Mouse (Mus musculus) ES-E14 (cell line): ENCODE results near the gene Mex3d. TPM values are rescaled to one million over a fixed set of nuclear protein-coding genes. Genes with fewer than 3 reads are reported as not detected.

Experiments used
- DNase-seq: peaks from one replicate; pipeline ENCODE4 v3.0.0-alpha.2; 2013; ENCODE audit warnings: low read depth, low spot score
- H3K27ac ChIP-seq: 2 replicates; pipeline ENCODE4 v1.5.1; 2012; ENCODE audit warnings: low read depth, mild to moderate bottlenecking, low read length, moderate library complexity, mixed read lengths; ENCODE audit not compliant: poor library complexity, insufficient read depth, severe bottlenecking
- H3K36me3 ChIP-seq: 2 replicates; pipeline ENCODE4 v1.6.1; 2012; ENCODE audit warnings: mild to moderate bottlenecking, low read length, moderate library complexity, mixed read lengths; ENCODE audit not compliant: control insufficient read depth, poor library complexity, insufficient read depth, severe bottlenecking
- H3K4me1 ChIP-seq, 2 experiments: fragments of 150-350 bp in 1 of 2; sonication (generic) in 1 of 2; 2 replicates each; pipeline ENCODE4 v1.6.1; 2012; ENCODE audit warnings: low read length in 2 of 2, mild to moderate bottlenecking in 1 of 2, mixed read lengths in 1 of 2; ENCODE audit not compliant: control insufficient read depth in 2 of 2, insufficient read depth in 2 of 2, poor library complexity in 1 of 2
- H3K4me3 ChIP-seq, 2 experiments: fragments of 150-350 bp in 1 of 2; sonication (generic) in 1 of 2; 2 replicates each; pipeline ENCODE4 v1.5.1; 2012; ENCODE audit warnings: low read length in 2 of 2, low read depth in 1 of 2, mild to moderate bottlenecking in 1 of 2, mixed read lengths in 1 of 2; ENCODE audit not compliant: insufficient read depth in 1 of 2, poor library complexity in 1 of 2, severe bottlenecking in 1 of 2
- H3K9ac ChIP-seq: 2 replicates; pipeline ENCODE4 v1.6.1; 2012; ENCODE audit warnings: low read depth, mild to moderate bottlenecking, low read length, mixed read lengths; ENCODE audit not compliant: poor library complexity, insufficient read depth, severe bottlenecking
- H3K9me3 ChIP-seq: fragments of 150-350 bp; sonication (generic); 2 replicates; pipeline ENCODE4 v1.6.1; 2012; ENCODE audit warnings: low read depth, mild to moderate bottlenecking, low read length; ENCODE audit not compliant: control insufficient read depth, insufficient read depth
- CHD2 ChIP-seq: IDR thresholded peaks from 2 replicates; pipeline ENCODE4 v1.6.1; 2014; ENCODE audit warnings: mild to moderate bottlenecking, low read depth, low read length, inconsistent platforms
- HCFC1 ChIP-seq: IDR thresholded peaks from 2 replicates; pipeline ENCODE4 v1.6.1; 2012; ENCODE audit warnings: low read length, inconsistent platforms, borderline replicate concordance; ENCODE audit not compliant: insufficient read depth
- MAFK ChIP-seq: IDR thresholded peaks from 2 replicates; pipeline ENCODE4 v1.6.1; 2014; ENCODE audit warnings: mild to moderate bottlenecking, low read depth, low read length, inconsistent platforms; ENCODE audit not compliant: insufficient read depth
- ZC3H11A ChIP-seq: IDR thresholded peaks from 2 replicates; pipeline ENCODE4 v1.6.1; 2012; ENCODE audit warnings: low read depth, mild to moderate bottlenecking, inconsistent platforms, low read length, borderline replicate concordance
- ZNF384 ChIP-seq: IDR thresholded peaks from 2 replicates; pipeline ENCODE4 v1.6.1; 2012; ENCODE audit warnings: low read depth, low read length, inconsistent platforms
- in situ Hi-C, 2 experiments: fragments of 600-800 bp; cut with MboI; formaldehyde crosslinking; loops; one replicate each; pipeline ENCODE4 v1.15.1; 2025; ENCODE audit warnings: low sequenced_read_pairs in 2 of 2, inconsistent platforms in 1 of 2; ENCODE audit not compliant: unreplicated experiment in 2 of 2
- total RNA-seq: library from RNA; depleted of rRNA; stranded (reverse); fragments of 300-350 nt; gene quantifications from 2 replicates; pipeline ENCODE4 v1.2.3, GENCODE M21; 2012; rRNA removed

Gene Mex3d
- total RNA-seq = 27.1 and 28.9 TPM in 2 replicates

- Histone ChIP-seq H3K36me3 (peaks cover 21% of the 10 kb centered on the region), H3K4me1 (peaks cover 5 to 31% of the 10 kb centered on the region in 2 experiments; a peak in 2 of 4 replicates), H3K9ac (peak within 1 kb of the TSS; percentile 89), H3K27ac (peak within 1 kb of the TSS; percentile 58), H3K9me3 (no peaks in the 10 kb centered on the region), H3K4me3 (peak within 1 kb of the TSS; percentile 79 to 83)
- DNase-seq = no peak
- TF ChIP-seq CHD2 (no peak), ZC3H11A (no peak), ZNF384 (no peak), MAFK (no peak), HCFC1 (no peak)
- in situ Hi-C loops = no loop called here
Measured at GRCm38 (mm10) chr10:80387522-80387959, at the start of gene Mex3d. Gene Mex3d (minus strand): TSS chr10:80387659.

DNA sequence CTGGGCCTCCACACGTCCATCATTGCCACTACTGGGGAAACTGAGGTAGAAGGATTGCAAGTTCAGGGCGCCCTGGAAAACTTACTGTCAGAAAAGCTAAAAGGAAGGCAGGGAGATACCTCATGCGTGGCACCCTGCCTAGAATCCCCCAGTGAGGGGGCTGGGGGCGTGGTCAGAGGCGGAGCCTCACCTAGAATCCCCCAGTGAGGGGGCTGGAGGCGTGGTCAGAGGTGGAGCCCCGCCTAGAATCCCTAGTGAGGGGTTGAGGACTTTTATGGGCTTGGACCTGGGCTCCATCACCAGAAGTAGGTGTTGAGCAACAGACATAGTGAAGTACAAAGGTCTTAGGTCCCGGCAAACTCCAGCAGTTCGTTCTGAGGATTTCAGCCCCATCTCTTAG lies 48.8 kb upstream of the Mex3d start:
- Histone ChIP-seq H3K9ac (no peak overlapping the region), H3K9me3 (no peaks in the 10 kb centered on the region), H3K4me3 (peak overlapping the region; percentile 4 to 43; a peak in 3 of 4 replicates), H3K27ac (no peak overlapping the region), H3K4me1 (peaks cover 0 to 11% of the 10 kb centered on the region in 2 experiments; a peak in 3 of 4 replicates), H3K36me3 (no peaks in the 10 kb centered on the region)
- no peak for TF ChIP-seq MAFK
- TF ChIP-seq HCFC1 = no peak
- no peak for TF ChIP-seq ZC3H11A
- TF ChIP-seq CHD2 = no peak
- no peak for TF ChIP-seq ZNF384
- DNase-seq = peak; percentile 78
- in situ Hi-C loops = no loop called here

GRCm38 (mm10) chr10:80435764-80436163 lies 48.3 kb upstream of the Mex3d start:
- Histone ChIP-seq H3K4me3 (no peak overlapping the region), H3K27ac (no peak overlapping the region), H3K9ac (no peak overlapping the region), H3K9me3 (no peaks in the 10 kb centered on the region), H3K4me1 (peaks cover 0 to 13% of the 10 kb centered on the region in 2 experiments; a peak in 3 of 4 replicates), H3K36me3 (no peaks in the 10 kb centered on the region)
- in situ Hi-C loops = no loop called here
- DNase-seq = no peak
- TF ChIP-seq MAFK (no peak), HCFC1 (no peak), CHD2 (no peak), ZNF384 (no peak), ZC3H11A (no peak)

GRCm38 (mm10) chr10:80434823-80435222 lies 47.4 kb upstream of the Mex3d start:
- Histone ChIP-seq H3K9ac (peak overlapping the region; percentile 25; the same call in 1 of the 2 replicates), H3K27ac (no peak overlapping the region), H3K4me1 (peaks cover 0 to 13% of the 10 kb centered on the region in 2 experiments; a peak in 3 of 4 replicates), H3K4me3 (no peak overlapping the region), H3K9me3 (no peaks in the 10 kb centered on the region), H3K36me3 (peaks cover 6% of the 10 kb centered on the region; the same call in 1 of the 2 replicates)
- no peak for DNase-seq
- TF ChIP-seq CHD2 = no peak
- in situ Hi-C loops = no loop called here

GRCm38 (mm10) chr10:80434233-80434592 lies 46.8 kb upstream of the Mex3d start:
- peak overlapping the region; percentile 52; the same call in 1 of the 2 replicates for H3K9ac ChIP-seq
- H3K27ac ChIP-seq = no peak overlapping the region; the same call in 1 of the 2 replicates

More at GRCm38 (mm10) chr10:80434233-80434592, 46.8 kb upstream of the Mex3d start:
- in situ Hi-C loops = no loop called here
- Histone ChIP-seq H3K4me3 (peak overlapping the region; percentile 43 to 49), H3K36me3 (peaks cover 10% of the 10 kb centered on the region), H3K9me3 (no peaks in the 10 kb centered on the region), H3K4me1 (peaks cover 0 to 13% of the 10 kb centered on the region in 2 experiments; a peak in 3 of 4 replicates)
- DNase-seq = no peak
- no peak for TF ChIP-seq ZNF384
- no peak for TF ChIP-seq CHD2
- TF ChIP-seq HCFC1 = no peak
- TF ChIP-seq ZC3H11A = no peak
- no peak for TF ChIP-seq MAFK
